Mouse (Mus musculus) skeletal muscle tissue, adult 2 months (tissue): ENCODE measurements around the gene Treml1.

Experiments
- DNase-seq: peaks from one replicate; pipeline ENCODE4 v3.0.0-alpha.2; 2012; ENCODE audit warnings: low read depth, low spot score

Gene Treml1

DNA sequence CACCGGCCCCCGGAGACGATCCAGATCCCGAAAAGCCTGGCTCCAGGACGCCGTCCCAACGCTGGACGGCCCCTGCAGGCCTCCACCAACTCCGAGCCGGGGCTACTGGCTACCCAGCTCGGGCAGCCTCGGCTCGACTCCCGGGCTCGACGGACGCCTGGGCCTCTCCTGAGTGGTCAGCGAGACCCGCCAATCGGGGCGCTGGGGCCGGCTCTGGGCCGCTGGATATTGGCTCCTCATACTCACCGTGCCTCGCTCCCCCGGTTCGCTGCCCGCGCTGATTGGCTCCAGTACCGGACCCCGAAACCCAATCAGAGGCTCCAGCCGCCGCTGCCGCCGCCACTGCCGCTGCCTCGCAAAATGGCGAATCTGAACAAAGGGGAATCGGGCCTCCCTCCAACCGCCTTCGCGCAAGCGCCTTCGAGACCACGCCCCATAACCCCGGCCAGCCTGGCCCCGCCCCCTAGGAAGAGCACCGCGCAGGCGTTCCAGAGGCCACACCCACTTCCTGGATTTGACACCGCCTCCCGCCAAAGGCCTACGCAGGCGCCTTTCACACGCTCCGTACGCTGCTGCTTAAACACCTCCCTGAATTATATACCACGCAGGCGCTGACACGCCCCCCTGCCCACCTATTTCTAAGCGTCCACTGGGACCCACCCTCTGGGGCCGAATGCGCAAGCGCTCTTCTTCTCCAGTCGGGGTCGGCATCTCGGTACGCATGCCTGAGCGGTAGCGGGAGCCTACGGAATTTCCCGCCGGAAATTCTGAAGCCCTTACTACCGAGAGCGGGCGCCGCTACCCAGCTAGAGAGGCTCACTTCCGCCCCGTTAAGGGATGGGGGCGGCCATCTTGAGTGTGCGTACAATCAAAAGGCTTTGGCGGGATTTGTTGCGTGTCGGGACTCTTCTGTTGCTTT, 49.9 kb downstream of the Treml1 start, which contains the start of the genes Nfya and Oard1:
Gene Nfya, minus strand, starts transcription at position 527 of the 919 bp plus-strand sequence.
Gene Oard1, plus strand, starts transcription at position 635 of the 919 bp plus-strand sequence.
- peak; percentile 100 for DNase-seq

DNA sequence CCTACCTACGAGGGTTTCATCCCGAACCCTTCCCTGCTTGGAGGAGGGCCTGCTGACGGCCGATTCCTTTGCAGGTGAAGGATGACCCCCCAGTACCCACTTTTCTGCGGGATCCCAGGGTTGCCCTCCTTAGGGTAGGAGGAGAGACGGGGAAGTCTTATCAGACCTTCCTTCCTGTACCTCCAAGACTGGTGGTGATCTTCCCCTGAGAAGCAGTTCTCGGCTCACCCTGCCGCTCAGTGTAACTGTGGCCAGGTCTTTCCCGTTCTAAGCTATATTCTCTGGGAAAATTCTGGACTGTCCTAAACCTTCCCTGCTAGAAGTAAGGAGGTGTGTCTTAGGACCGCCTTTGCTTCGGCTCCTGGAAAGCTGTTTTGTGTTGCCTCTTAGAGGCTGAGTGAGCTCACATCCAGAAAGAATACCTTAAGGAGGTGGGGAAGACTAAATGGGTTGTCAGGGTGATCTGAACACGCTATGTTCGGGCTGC, 50.6 kb downstream of the Treml1 start:
- DNase-seq, result no peak

DNA sequence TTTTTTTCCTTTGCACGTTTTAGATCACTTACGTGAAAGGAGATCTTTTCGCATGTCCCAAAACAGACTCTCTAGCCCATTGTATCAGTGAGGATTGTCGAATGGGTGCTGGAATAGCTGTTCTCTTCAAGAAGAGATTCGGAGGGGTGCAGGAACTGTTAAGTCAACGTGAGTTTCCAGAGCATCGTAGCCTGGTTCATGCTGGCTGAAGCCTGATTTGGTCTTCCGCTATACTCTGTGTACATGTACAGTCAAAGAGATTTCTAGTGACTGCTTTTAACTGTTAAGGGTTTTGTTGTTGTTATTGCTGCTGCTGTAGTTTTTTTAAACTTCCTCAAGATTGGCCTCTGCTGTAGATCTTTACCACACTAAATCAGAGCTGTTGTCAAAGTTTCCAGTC, 51.5 kb downstream of the Treml1 start:
- DNase-seq, result no peak

DNA sequence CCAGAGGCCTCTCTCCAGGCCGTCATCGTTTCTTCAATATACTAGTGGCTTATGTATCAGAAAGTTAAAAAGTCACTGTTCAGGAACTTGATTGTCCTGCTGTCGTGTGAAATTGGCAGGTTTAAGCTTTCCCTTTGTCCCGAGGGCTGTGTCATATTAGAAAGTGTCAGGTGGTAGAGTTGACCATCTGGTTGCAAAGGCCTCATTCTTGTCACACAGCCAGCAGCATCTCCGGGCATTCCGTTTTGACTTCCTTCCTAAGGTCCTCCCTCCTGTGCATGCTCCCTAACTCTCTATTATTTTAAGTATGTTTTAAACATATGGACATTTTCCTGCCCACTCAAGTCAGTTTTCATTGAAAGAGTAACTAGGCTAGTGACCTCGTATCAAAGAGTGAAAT, 56.3 kb downstream of the Treml1 start:
- no peak for DNase-seq
